Mouse (Mus musculus) WW6 (cell line): ENCODE measurements around the gene Adgrg6.

Experiments used
- DNase-seq: peaks from one replicate; pipeline ENCODE4 v3.0.0-alpha.2; 2013; ENCODE audit warnings: low read depth, low spot score

The Adgrg6 gene

GRCm38 (mm10) chr10:14391025-14391639 is 154.3 kb downstream of the Adgrg6 start:
- peak; percentile 36 for DNase-seq

GRCm38 (mm10) chr10:14385574-14385973 is 159.9 kb downstream of the Adgrg6 start:
- no peak for DNase-seq

GRCm38 (mm10) chr10:14365065-14365589 is 180.3 kb downstream of the Adgrg6 start:
- DNase-seq: no peak

- DNase-seq: no peak
Observed at GRCm38 (mm10) chr10:14363226-14363625, 182.2 kb downstream of the Adgrg6 start.

GRCm38 (mm10) chr10:14358271-14358670 is 187.2 kb downstream of the Adgrg6 start:
- DNase-seq: no peak
